Mouse (Mus musculus): Measurements from ENCODE around the gene Nsf. TPM values are rescaled to one million over a fixed set of nuclear protein-coding genes. Genes with fewer than 3 reads are reported as not detected.

The Nsf gene
- polyA plus RNA-seq, 1 experiment: 10.3 TPM

- Histone ChIP-seq H3K27ac (ENCODE audit: control insufficient read depth, insufficient read depth, low read depth, low read length) (no peak overlapping the region), H3K36me3 (ENCODE audit: control insufficient read depth, insufficient read depth, low read length) (no peaks in the 10 kb centered on the region; the same call in 1 of the 2 replicates), H3K4me3 (ENCODE audit: control insufficient read depth, low read depth, low read length) (no peak overlapping the region), H3K27me3 (ENCODE audit: control insufficient read depth, insufficient read depth, low read length) (no peaks in the 10 kb centered on the region), H3K4me1 (ENCODE audit: control insufficient read depth, insufficient read depth, low read length) (no peaks in the 10 kb centered on the region)
- TF ChIP-seq CTCF (IDR thresholded peaks at IDR 0.05; ENCODE audit: control insufficient read depth, insufficient read depth, insufficient replicate concordance, low read depth, low read length): no peak
- no peak for TF ChIP-seq POLR2A (IDR thresholded peaks at IDR 0.05; ENCODE audit: control insufficient read depth, low read depth, low read length)
Observed at GRCm38 (mm10) chr11:103858760-103859159, 95.1 kb downstream of the Nsf start.

GRCm38 (mm10) chr11:103856641-103857040 is 97.2 kb downstream of the Nsf start:
- Histone ChIP-seq H3K27me3 (ENCODE audit: control insufficient read depth, insufficient read depth, low read length) (no peaks in the 10 kb centered on the region), H3K36me3 (ENCODE audit: control insufficient read depth, insufficient read depth, low read length) (no peaks in the 10 kb centered on the region; the same call in 1 of the 2 replicates), H3K27ac (ENCODE audit: control insufficient read depth, insufficient read depth, low read depth, low read length) (no peak overlapping the region), H3K4me3 (ENCODE audit: control insufficient read depth, low read depth, low read length) (no peak overlapping the region), H3K4me1 (ENCODE audit: control insufficient read depth, insufficient read depth, low read length) (no peaks in the 10 kb centered on the region)
- no peak for TF ChIP-seq CTCF (IDR thresholded peaks at IDR 0.05; ENCODE audit: control insufficient read depth, insufficient read depth, insufficient replicate concordance, low read depth, low read length)
- TF ChIP-seq POLR2A (IDR thresholded peaks at IDR 0.05; ENCODE audit: control insufficient read depth, low read depth, low read length): no peak

GRCm38 (mm10) chr11:103854294-103854693 is 99.6 kb downstream of the Nsf start:
- H3K4me1 ChIP-seq (ENCODE audit: control insufficient read depth, insufficient read depth, low read length): no peaks in the 10 kb centered on the region
- H3K4me3 ChIP-seq (ENCODE audit: control insufficient read depth, low read depth, low read length): no peak overlapping the region
- H3K27me3 ChIP-seq (ENCODE audit: control insufficient read depth, insufficient read depth, low read length): no peaks in the 10 kb centered on the region
- H3K27ac ChIP-seq (ENCODE audit: control insufficient read depth, insufficient read depth, low read depth, low read length): no peak overlapping the region
- H3K36me3 ChIP-seq (ENCODE audit: control insufficient read depth, insufficient read depth, low read length): no peaks in the 10 kb centered on the region; the same call in 1 of the 2 replicates
- TF ChIP-seq POLR2A (IDR thresholded peaks at IDR 0.05; ENCODE audit: control insufficient read depth, low read depth, low read length) (no peak), CTCF (IDR thresholded peaks at IDR 0.05; ENCODE audit: control insufficient read depth, insufficient read depth, insufficient replicate concordance, low read depth, low read length) (no peak)

GRCm38 (mm10) chr11:103853284-103853920 is 100.5 kb downstream of the Nsf start:
- H3K27me3 ChIP-seq (ENCODE audit: control insufficient read depth, insufficient read depth, low read length): no peaks in the 10 kb centered on the region
- no peak overlapping the region for H3K4me3 ChIP-seq (ENCODE audit: control insufficient read depth, low read depth, low read length)
- no peak overlapping the region for H3K27ac ChIP-seq (ENCODE audit: control insufficient read depth, insufficient read depth, low read depth, low read length)
- H3K36me3 ChIP-seq (ENCODE audit: control insufficient read depth, insufficient read depth, low read length): no peaks in the 10 kb centered on the region; the same call in 1 of the 2 replicates
- TF ChIP-seq POLR2A (IDR thresholded peaks at IDR 0.05; ENCODE audit: control insufficient read depth, low read depth, low read length): no peak
- no peak for TF ChIP-seq CTCF (IDR thresholded peaks at IDR 0.05; ENCODE audit: control insufficient read depth, insufficient read depth, insufficient replicate concordance, low read depth, low read length)
- H3K4me1 ChIP-seq (ENCODE audit: control insufficient read depth, insufficient read depth, low read length): no peaks in the 10 kb centered on the region

- Histone ChIP-seq H3K27me3 (ENCODE audit: control insufficient read depth, insufficient read depth, low read length) (no peaks in the 10 kb centered on the region), H3K4me1 (ENCODE audit: control insufficient read depth, insufficient read depth, low read length) (no peaks in the 10 kb centered on the region), H3K27ac (ENCODE audit: control insufficient read depth, insufficient read depth, low read depth, low read length) (no peak overlapping the region), H3K36me3 (ENCODE audit: control insufficient read depth, insufficient read depth, low read length) (no peaks in the 10 kb centered on the region; the same call in 1 of the 2 replicates), H3K4me3 (ENCODE audit: control insufficient read depth, low read depth, low read length) (no peak overlapping the region)
- no peak for TF ChIP-seq CTCF (IDR thresholded peaks at IDR 0.05; ENCODE audit: control insufficient read depth, insufficient read depth, insufficient replicate concordance, low read depth, low read length)
- no peak for TF ChIP-seq POLR2A (IDR thresholded peaks at IDR 0.05; ENCODE audit: control insufficient read depth, low read depth, low read length)
Observed at GRCm38 (mm10) chr11:103852590-103853283, 101.1 kb downstream of the Nsf start.

GRCm38 (mm10) chr11:103848287-103848686 is 105.6 kb downstream of the Nsf start:
- no peak overlapping the region for H3K27ac ChIP-seq (ENCODE audit: control insufficient read depth, insufficient read depth, low read depth, low read length)
- TF ChIP-seq POLR2A (IDR thresholded peaks at IDR 0.05; ENCODE audit: control insufficient read depth, low read depth, low read length) (no peak), CTCF (IDR thresholded peaks at IDR 0.05; ENCODE audit: control insufficient read depth, insufficient read depth, insufficient replicate concordance, low read depth, low read length) (no peak)
- H3K27me3 ChIP-seq (ENCODE audit: control insufficient read depth, insufficient read depth, low read length): no peaks in the 10 kb centered on the region

GRCm38 (mm10) chr11:103840834-103841233 is 113.0 kb downstream of the Nsf start:
- H3K4me1 ChIP-seq (ENCODE audit: control insufficient read depth, insufficient read depth, low read length): no peaks in the 10 kb centered on the region
- no peak overlapping the region for H3K27ac ChIP-seq (ENCODE audit: control insufficient read depth, insufficient read depth, low read depth, low read length)
- TF ChIP-seq POLR2A (IDR thresholded peaks at IDR 0.05; ENCODE audit: control insufficient read depth, low read depth, low read length) (no peak), CTCF (IDR thresholded peaks at IDR 0.05; ENCODE audit: control insufficient read depth, insufficient read depth, insufficient replicate concordance, low read depth, low read length) (no peak)
- no peaks in the 10 kb centered on the region for H3K27me3 ChIP-seq (ENCODE audit: control insufficient read depth, insufficient read depth, low read length)
- H3K4me3 ChIP-seq (ENCODE audit: control insufficient read depth, low read depth, low read length): no peak overlapping the region
- H3K36me3 ChIP-seq (ENCODE audit: control insufficient read depth, insufficient read depth, low read length): no peaks in the 10 kb centered on the region

More at GRCm38 (mm10) chr11:103848287-103848686, 105.6 kb downstream of the Nsf start:
- Histone ChIP-seq H3K4me3 (ENCODE audit: control insufficient read depth, low read depth, low read length) (no peak overlapping the region), H3K4me1 (ENCODE audit: control insufficient read depth, insufficient read depth, low read length) (no peaks in the 10 kb centered on the region), H3K36me3 (ENCODE audit: control insufficient read depth, insufficient read depth, low read length) (no peaks in the 10 kb centered on the region)

All from testis, adult 2 months (tissue).